Mouse (Mus musculus) yolk sac, embryonic 10.5 days (tissue): Measurements from ENCODE around the gene Yars.
"Not testable (repeated sequence)": the region's sequence is repeated elsewhere in the genome, so short reads cannot be mapped to it uniquely, and the experiment has no call there.

Source experiments
- DNase-seq: peaks from one replicate; pipeline ENCODE4 v3.0.0-alpha.2; 2017; ENCODE audit warnings: low spot score

Gene Yars

DNA sequence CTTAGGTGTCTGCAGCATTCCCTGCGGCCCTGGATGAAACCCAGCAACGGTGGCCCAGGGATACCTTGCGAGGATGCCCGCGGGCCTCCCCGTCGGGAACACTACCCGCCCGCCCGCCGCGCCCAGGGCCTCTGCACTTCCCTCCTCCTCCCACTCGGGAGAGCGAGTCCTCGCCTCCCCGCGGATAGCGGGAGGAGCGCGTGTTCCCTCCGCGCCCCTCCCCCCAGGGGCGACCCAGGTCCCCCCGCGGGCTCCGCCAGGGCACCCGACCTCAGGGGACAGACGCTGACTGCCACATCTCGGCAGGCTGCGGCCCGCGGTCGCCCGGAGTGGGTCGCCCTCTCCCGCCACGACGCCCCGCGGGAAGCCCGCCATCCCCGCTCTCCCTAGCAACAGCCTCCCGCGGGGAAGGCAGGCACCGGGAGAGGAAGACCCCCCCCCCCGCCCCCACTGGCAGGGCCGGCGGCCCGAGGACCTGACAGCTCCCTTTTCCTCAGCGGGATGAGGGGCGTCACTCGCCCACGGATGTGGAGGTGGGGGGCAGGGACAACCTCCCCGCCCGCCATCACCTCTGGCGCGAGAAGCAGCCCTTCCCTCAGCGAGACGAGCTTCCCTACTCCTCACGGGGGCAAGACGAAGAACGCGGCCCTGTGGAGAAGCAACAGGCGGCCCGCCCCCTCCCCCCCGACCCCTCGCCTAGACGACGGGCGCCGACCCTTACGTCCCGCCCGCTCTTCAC is 588 bp upstream of the Yars start:
- DNase-seq, result no peak

DNA sequence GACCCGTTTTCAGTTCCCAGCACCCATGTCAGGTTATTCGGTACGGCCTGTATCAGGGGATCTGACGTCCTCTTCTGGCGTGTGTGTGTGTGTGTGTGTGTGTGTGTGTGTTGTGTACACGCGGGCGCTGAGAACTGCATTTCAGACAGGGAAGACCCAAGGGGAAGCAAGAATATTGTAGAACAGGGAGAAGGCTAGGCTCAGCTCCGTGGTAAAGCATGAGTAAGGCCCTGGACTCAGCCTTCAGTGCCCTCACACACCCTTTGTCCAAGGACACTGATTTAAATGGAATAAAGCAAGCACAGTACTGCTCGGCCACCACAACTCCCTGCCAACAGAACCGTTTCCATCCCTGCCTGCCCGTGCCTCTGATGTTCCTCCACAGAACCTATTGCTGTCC is 978 bp downstream of the Yars start:
- peak; percentile 41 for DNase-seq

DNA sequence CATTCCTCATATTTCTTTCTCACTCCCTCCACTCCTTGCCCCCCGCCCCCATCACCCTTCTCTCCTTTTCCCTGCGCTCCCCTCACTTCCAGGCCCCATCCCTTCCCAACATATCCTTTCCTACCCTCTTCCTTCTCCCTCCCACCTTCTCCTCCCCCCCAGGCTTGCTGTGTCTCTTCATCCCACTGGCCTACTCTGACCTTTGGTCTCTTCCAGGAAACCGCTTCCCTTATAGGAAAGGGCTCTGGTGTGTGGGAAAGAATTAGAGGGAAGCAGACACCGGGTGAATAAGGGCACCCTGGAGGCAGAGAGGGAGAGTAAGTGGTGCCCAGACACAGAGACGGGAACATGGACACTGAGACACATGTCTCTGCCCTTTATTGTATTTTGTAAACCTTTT is 2.1 kb downstream of the Yars start:
- DNase-seq, result peak; percentile 59

DNA sequence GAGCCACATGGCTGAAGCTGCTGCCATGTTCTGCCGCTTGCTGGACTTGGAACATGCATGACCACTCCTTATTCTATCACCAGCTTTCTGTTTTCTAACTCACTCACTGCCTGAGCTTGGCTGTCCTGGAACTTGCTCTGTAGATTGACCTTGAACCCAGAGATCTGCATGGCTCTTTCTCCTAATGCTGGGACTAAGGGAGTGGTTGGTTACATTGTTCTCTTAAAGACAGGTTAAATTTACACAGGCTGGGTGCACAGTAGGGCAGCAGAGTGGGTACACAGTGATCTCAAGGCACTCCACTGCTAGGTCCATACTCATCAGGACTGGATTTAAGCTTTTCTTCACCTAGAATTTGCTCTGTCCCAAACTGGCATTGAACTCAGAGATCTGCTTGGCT is 4.7 kb downstream of the Yars start:
- no peak for DNase-seq

DNA sequence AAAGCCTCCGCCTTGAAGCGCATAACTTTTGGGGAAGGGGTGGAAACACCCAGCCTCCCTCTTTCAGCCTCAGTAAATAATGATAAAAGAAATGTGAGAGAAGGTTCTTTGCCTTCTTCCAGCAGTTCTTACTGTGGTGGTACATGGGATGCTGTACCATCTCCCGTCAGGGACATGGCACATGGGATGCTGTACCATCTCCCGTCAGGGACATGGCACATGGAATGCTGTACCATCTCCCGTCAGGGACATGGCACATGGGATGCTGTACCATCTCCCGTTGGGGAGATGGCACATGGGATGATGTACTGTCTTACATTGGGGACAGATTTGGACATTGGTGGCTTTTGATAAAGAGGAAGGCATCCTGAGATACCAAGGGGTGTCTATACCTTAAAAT is 8.0 kb downstream of the Yars start:
- DNase-seq, result no peak

DNA sequence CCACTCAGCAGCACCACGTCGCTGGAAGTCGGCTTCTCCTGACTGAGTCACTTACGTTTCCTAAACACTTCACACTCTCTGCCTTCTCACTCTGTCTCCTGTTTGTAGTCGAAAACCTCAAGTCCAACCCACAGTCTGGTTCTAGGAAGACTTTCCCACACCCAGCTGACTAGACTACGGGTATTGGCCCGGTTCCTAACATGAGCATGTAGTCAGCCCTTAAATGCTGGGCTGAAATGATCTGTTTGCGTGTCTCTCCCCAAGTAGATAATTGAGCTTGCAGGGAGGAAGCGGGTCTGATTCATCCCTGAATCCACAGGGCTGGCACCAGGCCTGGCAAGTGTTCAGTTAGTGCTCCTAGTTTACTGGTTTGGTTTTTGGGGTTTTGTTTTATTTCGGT is 15.1 kb downstream of the Yars start:
- DNase-seq, result no peak

DNA sequence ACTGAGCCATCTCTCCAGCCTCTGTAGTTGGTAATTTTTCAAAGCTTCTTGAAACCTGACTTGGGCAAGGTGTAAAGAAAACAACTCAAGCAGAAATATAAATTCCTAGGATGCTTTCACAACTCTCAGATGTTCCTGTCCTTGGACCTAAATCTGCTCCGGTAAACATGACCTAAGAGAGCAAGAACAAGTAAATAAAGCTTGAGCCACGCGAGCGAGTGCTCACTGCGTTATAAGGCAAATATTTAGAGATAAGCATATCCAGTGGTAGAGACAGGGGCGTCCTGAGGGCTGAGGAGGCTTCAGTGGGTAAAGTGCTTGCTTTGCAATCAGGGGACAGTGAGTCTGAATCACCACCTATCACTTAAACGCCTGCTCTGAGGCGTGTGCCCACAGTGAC is 17.2 kb downstream of the Yars start:
- peak; percentile 59 for DNase-seq

DNA sequence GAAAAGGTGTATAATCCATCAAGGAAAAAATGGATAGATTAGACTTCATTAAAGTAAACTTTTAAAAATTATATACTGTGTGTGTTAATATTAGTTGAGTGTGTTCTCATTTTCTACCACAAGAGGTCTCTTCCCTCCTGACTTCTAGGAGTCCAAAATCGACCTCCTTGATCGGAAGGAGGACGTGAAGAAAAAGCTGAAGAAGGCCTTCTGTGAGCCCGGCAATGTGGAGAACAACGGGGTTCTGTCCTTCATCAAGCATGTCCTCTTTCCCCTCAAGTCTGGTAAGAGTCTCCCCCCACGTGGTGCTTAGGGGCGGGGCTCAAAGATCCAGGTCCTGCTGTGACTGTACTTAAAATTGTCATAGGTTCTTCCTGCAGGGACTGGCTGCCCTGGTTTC is 19.9 kb downstream of the Yars start:
- DNase-seq, result no peak

DNA sequence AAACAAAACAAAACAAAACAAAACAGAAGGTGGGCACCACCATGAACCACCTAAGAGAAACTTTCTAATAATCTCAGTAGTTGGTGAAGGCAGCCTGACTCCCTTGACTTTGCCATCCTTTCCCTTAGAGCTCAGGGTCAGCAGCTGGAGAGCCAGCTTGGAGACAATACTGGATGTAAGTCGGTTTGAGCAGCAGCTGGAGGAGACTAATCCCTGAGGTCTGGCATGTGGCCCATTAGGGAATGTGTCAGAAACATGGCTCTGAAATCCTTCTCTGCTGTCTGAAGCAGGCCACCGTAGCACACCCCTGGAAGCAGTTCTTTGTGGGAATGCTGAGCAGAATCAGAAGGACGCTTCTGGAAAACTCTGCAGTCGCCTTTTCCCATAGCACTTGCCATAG is 21.9 kb downstream of the Yars start:
- DNase-seq, result no peak

DNA sequence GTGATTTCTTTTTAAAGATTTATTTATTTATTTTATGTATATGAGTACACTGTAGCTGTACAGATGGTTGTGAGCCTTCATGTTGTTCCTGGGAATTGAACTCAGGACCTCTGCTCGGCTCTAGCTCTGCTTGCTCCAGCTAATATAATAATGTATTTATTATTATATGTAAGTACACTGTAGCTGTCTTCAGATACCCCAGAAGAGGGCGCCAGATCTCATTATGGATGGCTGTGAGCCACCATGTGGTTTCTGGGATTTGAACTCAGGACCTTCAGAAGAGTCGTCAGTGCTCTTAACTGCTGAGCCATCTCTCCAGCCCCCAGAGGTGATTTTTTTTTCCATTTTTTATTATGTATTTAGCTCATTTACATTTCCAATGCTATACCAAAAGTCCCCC is 22.9 kb downstream of the Yars start:
- not testable (repeated sequence) for DNase-seq

DNA sequence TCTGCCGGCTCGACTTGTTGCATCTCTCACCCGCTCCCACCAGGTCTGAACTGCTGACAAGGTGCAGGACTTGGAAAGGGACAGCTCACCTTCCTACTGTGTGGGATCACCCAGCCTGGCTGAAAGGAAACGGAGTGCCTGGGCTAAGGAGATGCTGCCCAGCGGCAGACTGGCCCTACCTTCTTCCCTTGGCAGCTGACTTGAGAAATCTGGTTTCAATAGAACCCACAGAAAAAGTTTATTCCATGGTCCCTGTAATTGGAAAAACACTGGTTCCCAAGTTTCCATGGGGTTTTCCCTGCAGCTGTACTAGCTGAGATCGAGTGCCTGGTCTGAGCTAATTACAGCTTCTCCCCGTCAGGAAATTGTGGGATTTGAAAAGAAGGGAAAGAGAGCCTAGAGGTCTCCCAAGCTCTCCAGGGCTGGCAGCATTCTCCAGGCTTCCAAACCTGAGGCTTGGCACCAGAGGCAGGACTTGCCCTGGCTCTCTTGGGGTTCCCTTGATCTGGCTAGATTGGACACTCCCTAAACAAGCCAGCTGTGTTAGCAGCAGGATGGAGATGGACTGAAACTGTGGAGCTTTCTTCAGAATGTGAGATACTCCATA is 29.1 kb downstream of the Yars start:
- no peak for DNase-seq

DNA sequence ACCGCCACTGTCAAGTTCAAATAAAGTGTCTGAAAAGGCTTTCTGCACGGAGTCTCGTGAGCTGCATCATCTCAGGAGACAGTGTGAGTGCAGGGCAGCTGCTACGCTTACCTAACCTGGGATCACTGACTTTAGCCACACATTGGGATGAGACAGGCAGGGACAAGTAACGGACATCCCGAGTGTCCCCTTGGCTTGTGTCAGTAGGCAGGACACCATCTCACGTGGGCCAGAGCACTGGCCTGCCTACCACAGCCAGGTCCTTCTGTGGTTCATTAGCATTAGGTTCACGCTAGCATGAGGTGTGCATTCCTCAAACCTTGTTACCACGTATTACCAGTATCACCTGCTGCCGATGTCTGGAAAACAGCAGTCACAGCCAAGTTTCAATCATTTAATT is 29.6 kb downstream of the Yars start:
- no peak for DNase-seq

DNA sequence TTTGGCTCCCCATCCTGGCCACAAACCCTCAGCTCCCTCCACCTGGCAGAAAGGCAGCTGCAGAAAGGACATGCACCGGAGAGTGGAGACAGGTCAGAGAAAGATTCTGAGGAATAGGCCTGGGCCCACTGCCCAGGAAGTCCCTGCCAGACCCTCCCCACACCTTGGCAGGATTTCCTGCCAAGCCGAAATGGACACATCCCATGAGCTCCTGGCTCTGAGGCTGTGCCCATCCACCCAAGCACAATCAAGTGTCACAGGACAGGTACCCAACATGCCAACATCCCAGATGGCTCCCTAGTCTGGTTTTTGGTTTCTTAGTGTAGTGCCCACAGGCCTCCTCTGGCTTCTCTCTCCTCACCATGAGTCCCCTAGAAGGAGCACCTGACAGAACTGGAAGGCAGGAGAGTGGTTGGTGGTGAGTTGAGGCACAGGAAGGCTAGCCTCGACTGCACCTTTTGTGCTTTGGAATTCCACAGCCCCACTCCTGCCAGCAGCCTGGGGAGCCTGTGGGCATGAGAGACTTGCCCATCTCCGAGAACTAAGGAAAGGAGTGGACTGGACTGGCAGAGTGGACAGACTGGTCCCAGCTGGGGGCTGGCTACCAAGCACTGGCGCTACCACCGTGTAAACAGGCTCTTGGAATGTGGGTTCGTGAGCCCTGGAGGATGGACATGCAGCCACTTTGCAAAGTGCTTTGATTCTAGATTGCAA is 31.0 kb downstream of the Yars start:
- no peak for DNase-seq

DNA sequence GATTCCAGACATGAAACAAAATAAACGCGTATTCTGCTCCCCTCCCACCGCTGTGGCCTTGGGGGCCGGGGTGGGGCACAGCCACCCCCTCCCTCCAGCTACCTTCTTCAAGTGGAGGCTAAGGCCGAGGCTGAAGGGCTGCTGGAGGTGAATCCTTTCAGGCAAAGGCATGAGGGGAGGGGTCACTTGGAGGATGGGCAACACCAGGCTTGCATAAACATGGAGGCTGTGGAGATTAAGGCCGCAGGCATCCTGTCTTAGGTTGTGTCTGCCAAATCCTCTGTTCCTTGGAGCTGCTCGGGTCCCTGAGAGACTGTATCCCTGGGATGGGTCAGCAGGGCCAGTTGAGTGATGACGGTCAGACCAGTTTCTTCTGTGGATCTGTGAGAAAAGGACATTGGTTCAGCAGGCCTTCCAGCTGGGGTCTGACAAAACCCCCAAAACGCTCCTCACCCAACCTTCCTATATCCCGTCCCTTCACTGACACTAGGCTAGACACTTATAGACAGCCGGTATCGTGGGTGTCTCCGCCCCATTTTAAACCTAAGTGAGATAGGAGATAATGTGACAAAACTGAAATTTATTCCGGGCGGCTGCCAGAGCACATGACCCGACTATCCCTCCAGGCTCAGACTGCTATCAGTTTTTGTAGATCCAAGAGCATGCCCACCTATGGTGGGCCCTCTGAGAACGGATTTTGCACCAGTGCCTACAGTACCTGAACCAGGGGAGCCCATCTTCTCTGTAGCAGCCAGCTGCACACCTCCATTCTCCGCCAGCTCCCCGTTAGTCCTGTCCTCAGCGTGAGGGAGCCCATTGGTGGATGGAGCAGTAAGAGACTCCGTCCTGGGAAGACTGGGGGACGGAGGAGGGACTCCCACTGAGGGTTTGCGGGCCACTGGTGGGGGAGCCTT is 31.8 kb downstream of the Yars start:
- DNase-seq, result no peak

DNA sequence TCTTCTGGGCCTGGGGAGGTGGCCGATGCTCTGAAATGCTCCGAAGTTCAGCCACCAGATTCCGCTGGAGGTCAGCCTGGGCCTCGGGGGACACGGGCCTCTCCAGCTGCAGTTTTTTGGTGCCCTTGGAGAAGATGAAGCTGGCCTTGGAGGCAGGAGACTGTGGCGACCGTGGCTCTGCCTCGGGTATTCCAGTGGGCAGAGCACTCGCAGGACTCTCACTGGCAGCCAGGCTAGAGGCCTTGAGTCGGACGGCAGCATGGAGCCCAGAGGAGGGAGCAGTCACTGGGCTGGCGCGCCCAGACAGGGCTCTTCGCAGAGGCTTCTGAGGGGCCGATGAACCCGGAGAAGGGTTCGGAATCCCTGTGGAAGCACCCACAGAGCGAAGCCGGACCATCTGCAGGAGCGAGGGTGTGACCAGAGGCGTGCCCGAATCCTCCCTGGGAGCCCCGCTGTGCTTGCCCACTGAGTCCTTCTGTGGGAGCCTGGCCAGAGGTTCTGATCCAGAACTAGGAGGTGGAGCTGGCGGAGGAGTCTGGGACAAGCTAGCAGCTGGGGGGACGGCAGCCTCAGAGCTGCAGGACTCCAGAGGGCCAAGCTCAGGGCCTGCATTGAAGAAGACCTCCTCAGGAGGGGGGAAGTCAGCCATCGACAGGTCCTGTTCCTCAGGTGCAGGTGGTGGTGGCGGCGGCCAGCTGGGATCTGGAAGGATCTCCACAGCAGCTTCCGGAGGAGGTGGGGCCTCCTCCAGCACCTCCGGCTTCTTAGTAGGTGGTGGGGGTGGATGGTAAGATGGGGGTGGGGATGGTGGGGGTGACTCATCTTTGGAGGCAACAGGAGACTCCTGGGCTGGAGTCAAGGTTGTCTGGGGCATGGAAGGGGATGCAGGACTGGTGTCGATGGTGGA is 32.7 kb downstream of the Yars start:
- DNase-seq, result no peak

DNA sequence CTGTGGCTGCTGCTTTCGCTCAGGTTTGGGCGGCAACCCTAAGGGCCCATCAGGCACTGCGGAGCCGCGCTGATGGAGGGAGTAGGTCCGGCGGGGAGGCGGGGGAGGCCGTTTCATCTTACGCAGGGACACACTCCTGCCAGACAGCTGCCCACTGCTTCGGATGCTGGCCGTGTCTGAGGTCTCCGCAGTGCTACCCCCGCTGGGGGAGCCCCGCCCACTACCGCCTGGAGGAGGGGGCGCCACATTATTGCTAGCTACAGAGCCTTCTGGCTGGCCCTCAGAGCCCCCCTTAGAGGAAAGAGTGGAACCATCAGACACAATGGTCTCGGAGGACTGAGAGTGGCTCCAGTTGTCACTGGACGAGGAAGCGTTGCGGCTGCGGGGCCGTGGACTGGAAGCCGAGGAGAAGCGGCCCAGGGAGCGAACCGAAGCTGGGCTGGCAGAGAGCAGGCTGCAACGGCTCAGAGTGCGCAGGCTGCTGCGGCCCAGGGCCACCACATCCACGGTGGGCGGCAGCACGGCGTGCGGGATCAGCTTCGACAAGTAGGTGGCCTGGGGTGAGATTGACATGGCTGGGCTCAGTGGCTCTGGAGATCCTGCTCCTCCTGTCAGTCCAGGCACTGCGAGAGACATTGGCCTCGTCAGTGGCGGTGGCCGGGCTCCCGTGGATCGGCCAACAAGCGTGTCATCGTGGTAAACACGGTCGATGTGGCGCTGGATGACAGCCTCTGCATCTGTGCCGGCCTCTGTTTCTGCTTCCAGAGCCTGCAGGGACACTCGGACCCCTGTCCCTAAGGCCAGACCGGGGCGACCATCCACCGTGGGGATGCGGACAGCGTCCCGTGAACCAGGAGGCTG is 34.1 kb downstream of the Yars start:
- no peak for DNase-seq

DNA sequence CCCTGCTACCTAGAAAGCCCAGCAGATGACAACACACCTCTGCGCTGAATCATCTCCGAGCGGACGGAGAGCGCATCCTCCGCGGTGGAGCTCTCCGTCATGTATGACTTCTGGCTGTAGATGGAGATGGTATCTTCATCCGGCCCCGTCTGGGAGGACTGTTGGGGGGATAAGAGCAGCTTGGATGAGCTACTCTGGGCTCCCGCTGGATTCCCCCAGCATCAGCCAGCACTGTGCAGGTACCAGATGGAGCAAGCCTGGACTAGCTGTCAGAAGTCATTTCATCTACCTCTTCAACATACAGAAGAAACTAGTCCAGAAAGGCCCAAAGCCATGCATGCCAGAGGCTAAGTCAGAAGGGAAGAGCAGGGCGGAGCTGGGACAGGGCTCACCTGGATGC is 35.8 kb downstream of the Yars start:
- DNase-seq, result no peak

DNA sequence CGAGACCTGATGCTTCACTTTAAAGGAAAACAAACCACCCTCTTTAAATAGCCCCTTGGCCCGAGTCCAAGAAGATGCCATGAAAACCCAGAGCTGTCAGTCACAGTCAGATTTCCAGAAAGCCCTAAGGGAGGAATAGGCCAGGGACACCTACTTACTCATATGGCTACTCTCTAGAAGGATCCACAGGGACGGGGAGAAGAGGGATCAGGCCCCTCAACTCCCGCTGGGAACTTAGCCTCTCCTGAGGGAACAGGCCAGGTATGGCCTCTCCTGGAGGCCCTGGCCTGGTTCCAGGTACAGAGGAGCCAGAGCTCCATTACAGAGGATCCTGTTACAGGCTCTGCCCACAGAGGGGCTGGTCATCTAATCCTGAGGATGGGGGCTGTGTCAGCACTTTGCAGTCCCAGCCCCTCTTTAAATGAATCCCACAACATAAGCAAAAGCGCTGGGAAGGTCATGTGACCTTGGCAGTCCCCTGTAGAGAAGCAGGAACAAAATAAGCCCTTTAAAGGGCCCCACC is 36.9 kb downstream of the Yars start:
- DNase-seq, result no peak

DNA sequence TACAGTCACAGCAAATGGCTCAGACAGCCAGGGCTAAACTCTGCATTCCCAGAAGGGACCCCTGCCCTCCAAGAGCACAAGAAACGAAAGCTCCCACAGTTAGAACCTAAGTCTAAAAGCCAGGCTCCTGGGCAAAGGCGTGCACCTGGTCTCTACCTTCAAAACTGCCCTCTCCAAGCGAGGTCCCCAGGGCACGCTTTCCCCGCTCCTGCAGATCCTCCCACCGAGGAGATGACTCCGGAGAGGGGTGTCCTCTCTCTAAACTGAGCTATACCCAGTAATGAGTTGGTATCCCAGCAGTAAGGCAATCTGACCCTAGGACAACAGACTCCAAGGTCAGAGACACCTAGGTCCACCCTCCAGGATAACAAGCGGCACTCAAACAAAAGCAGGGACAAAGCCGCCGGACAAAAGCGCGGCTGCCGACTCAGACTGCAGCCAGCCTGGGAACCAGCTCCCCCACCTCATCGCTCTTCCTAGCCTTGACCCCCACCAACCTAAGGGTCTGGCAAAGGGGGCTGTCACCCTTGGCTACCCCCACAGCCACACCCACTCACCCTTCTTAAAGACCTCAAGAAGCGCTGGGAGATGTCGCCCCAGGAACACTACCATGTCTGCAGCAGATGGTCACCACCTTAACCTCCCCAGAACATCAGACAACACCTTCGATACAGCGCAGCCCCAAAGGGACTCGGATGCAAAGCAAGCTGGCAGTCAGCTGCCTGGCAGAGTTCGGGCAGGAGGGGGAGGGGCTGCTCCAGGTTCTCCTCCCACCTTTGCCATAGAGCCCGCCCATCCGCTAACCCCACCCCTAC is 37.8 kb downstream of the Yars start:
- no peak for DNase-seq
